Mouse (Mus musculus) mesoderm, embryonic 11.5 days (tissue): ENCODE results near the gene Ccdc7a.
"Not testable (repeated sequence)": the region's sequence is repeated elsewhere in the genome, so short reads cannot be mapped to it uniquely, and the experiment has no call there.

ENCODE experiments used
- DNase-seq: peaks from one replicate; pipeline ENCODE4 v3.0.0-alpha.2; 2012; ENCODE audit warnings: low read depth, low spot score

The Ccdc7a gene

GRCm38 (mm10) chr8:129065417-129065816, at the start of gene Ccdc7a:
TSS of gene Ccdc7a (minus strand) at chr8:129065517.
- not testable (repeated sequence) for DNase-seq

GRCm38 (mm10) chr8:129066834-129067233, 1.5 kb upstream of the Ccdc7a start, which contains the start of gene Ccdc7b:
TSS of gene Ccdc7b (plus strand) at chr8:129067134.
- not testable (repeated sequence) for DNase-seq

- DNase-seq = no peak
Measured at GRCm38 (mm10) chr8:128991389-128991788, 73.9 kb downstream of the Ccdc7a start.

- not testable (repeated sequence) for DNase-seq
Measured at GRCm38 (mm10) chr8:128948941-128949340, 116.4 kb downstream of the Ccdc7a start.

- DNase-seq = not testable (repeated sequence)
Measured at GRCm38 (mm10) chr8:128941022-128941641, 124.2 kb downstream of the Ccdc7a start.

GRCm38 (mm10) chr8:128933446-128933845, 131.9 kb downstream of the Ccdc7a start:
- DNase-seq = no peak

- DNase-seq = no peak
Measured at GRCm38 (mm10) chr8:128882719-128883118, 182.6 kb downstream of the Ccdc7a start.

- DNase-seq = no peak
Measured at GRCm38 (mm10) chr8:128843749-128844148, 221.6 kb downstream of the Ccdc7a start.

GRCm38 (mm10) chr8:128812521-128812920, 252.8 kb downstream of the Ccdc7a start:
- DNase-seq = no peak

- DNase-seq = no peak
Measured at GRCm38 (mm10) chr8:128798594-128798993, 266.7 kb downstream of the Ccdc7a start, which contains the start of gene Gm3952. TSS of gene Gm3952 (minus strand) at chr8:128798694.

- no peak for DNase-seq
Measured at GRCm38 (mm10) chr8:128735692-128736091, 329.6 kb downstream of the Ccdc7a start.

- DNase-seq = no peak
Measured at GRCm38 (mm10) chr8:128734118-128734517, 331.2 kb downstream of the Ccdc7a start.

- DNase-seq = peak; percentile 27
Measured at GRCm38 (mm10) chr8:128732254-128732653, 333.1 kb downstream of the Ccdc7a start.

GRCm38 (mm10) chr8:128727213-128727612, 338.1 kb downstream of the Ccdc7a start:
- no peak for DNase-seq

GRCm38 (mm10) chr8:128724819-128725218, 340.5 kb downstream of the Ccdc7a start:
- peak; percentile 40 for DNase-seq

- no peak for DNase-seq
Measured at GRCm38 (mm10) chr8:128716184-128716583, 349.1 kb downstream of the Ccdc7a start.

GRCm38 (mm10) chr8:128709261-128709660, 356.1 kb downstream of the Ccdc7a start:
- DNase-seq = peak; percentile 74

GRCm38 (mm10) chr8:128704836-128705235, 360.5 kb downstream of the Ccdc7a start:
- DNase-seq = no peak

GRCm38 (mm10) chr8:128704376-128704775, 360.9 kb downstream of the Ccdc7a start:
- DNase-seq = no peak

GRCm38 (mm10) chr8:128697945-128698344, 367.4 kb downstream of the Ccdc7a start:
- no peak for DNase-seq

GRCm38 (mm10) chr8:128696701-128697397, 368.5 kb downstream of the Ccdc7a start:
- DNase-seq = no peak

GRCm38 (mm10) chr8:128690056-128690455, 375.3 kb downstream of the Ccdc7a start:
- DNase-seq = no peak

GRCm38 (mm10) chr8:128688679-128689078, 376.6 kb downstream of the Ccdc7a start:
- no peak for DNase-seq
